Mouse (Mus musculus) liver, embryonic 14.5 days (tissue): ENCODE measurements around the gene Rps27l.

ENCODE experiments used
- CTCF ChIP-seq: IDR thresholded peaks from 2 replicates; pipeline ENCODE4 v1.5.1; 2016; ENCODE audit warnings: antibody characterized with exemption, low read depth, control low read depth
- EP300 ChIP-seq: IDR thresholded peaks from 2 replicates; pipeline ENCODE4 v1.6.1; 2016; ENCODE audit warnings: antibody characterized with exemption, low read depth

GRCm38 (mm10) chr9:66915401-66915800 lies 30.5 kb upstream of the Rps27l start:
- TF ChIP-seq CTCF, result no peak
- no peak; the same call in 1 of the 2 replicates for TF ChIP-seq EP300
